Mouse (Mus musculus): ENCODE measurements at regions not wholly inside any gene's neighbourhood (a gene's known extent, or its start where the extent isn't known, plus 50 kb on each side); places are given as distances from the start of the nearest gene placed in this dataset.
A peak's percentile ranks its signal among the peaks of the same experiment; 100 is the strongest.

DNA sequence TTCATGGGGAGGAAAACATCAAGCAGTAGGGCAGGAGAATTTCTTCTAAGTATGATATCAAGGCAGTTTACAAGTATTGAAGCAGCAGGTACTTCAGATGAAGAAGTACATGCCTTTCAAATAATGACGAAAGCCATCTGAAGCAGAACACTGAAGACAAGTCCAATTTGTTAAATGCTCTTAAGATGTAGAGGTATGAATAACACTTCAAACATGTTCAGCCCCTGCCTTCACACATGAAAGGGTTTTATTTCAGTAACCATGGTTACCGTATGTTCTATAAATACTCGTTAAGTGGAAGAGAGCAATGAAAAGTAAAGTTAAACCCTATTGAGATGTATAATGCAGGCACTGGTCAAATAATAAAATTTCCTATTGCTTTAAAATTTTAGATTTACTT lies 101.8 kb downstream of the Mospd2 start:
- no peaks in the 10 kb centered on the region for H3K36me3 ChIP-seq

DNA sequence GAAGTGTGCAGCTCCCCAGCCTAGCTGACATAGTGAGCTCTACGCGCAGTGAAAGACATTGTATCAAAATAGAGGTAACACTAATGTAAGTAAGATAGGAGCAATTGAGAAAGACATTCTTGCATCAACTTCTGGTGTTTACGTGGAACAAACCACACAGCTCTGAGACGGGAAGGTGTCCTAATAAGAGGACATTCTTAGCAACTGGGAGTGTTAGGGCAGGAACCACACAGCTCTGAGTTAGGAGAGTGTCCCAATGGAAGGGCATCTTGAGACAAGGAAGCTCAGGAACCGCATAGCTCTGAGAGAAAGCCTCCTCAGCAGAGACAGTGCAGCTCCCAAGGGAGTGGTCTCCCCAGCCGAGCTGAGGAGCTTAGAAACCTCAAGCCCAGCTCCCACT lies 139.8 kb downstream of the Mospd2 start:
- 85% methylated on average over 6 of the region's 6 CpGs for WGBS
- H3K27ac ChIP-seq (replicated peaks), result no peak overlapping the region
- no peak for ATAC-seq (ENCODE audit: low FRiP score)
- no peak overlapping the region for H3K4me3 ChIP-seq (replicated peaks)
- H3K4me2 ChIP-seq, result no peak overlapping the region
- H3K27me3 ChIP-seq (replicated peaks), result no peaks in the 10 kb centered on the region
- no peaks in the 10 kb centered on the region for H3K9me3 ChIP-seq (replicated peaks)
- H3K36me3 ChIP-seq, result no peaks in the 10 kb centered on the region
- H3K9ac ChIP-seq (replicated peaks), result no peak overlapping the region
- H3K4me1 ChIP-seq, result no peaks in the 10 kb centered on the region

More for the DNA sequence above, 101.8 kb downstream of the Mospd2 start:
- Histone ChIP-seq H3K4me1 (no peaks in the 10 kb centered on the region), H3K4me2 (no peak overlapping the region), H3K27me3 (replicated peaks) (peaks cover 7% of the 10 kb centered on the region; the same call in 1 of the 2 replicates), H3K9me3 (replicated peaks) (no peaks in the 10 kb centered on the region), H3K9ac (replicated peaks) (no peak overlapping the region), H3K27ac (replicated peaks) (no peak overlapping the region), H3K4me3 (replicated peaks) (no peak overlapping the region)
- WGBS, result 65% methylated on average over 3 of the region's 3 CpGs
- ATAC-seq (ENCODE audit: low FRiP score), result 0 out of 2 replicates have a peak, but pooled peaks have one; percentile 47

- Histone ChIP-seq H3K4me3 (replicated peaks) (no peak overlapping the region), H3K27ac (replicated peaks) (no peak overlapping the region), H3K9ac (replicated peaks) (no peak overlapping the region), H3K4me1 (no peaks in the 10 kb centered on the region), H3K36me3 (no peaks in the 10 kb centered on the region), H3K9me3 (replicated peaks) (no peaks in the 10 kb centered on the region), H3K4me2 (no peak overlapping the region), H3K27me3 (replicated peaks) (no peaks in the 10 kb centered on the region)
- no peak for ATAC-seq (ENCODE audit: low FRiP score)
Measured at GRCm38 (mm10) chrX:164820906-164821305, 159.3 kb downstream of the Mospd2 start.

DNA sequence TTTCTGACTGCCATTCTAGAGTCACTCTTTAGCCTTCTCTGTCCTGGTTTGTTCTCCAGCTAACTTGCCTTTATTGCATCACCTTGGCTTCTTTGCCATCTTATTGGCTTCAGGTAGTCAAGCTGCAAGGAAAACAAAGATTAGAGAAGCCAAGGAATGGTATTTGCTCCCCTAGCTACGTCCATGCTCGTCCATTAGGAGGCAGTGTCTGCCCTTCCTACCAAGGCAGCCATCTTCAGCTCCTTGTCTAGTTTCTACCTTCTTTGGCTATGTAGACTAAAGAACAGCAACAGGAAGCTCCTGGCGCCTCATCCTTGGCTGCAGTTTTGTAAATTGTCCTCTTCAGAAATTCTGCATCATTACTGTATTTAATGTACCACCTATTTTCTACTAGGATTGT lies 192.9 kb downstream of the Mospd2 start:
- Histone ChIP-seq H3K9me3 (replicated peaks) (no peaks in the 10 kb centered on the region), H3K36me3 (no peaks in the 10 kb centered on the region), H3K4me1 (no peaks in the 10 kb centered on the region), H3K4me3 (replicated peaks) (no peak overlapping the region), H3K4me2 (no peak overlapping the region), H3K27me3 (replicated peaks) (no peaks in the 10 kb centered on the region), H3K9ac (replicated peaks) (no peak overlapping the region), H3K27ac (replicated peaks) (no peak overlapping the region)
- WGBS, result 58% methylated on average over 3 of the region's 3 CpGs
- no peak for ATAC-seq (ENCODE audit: low FRiP score)

- Histone ChIP-seq H3K27ac (replicated peaks) (no peak overlapping the region), H3K4me3 (replicated peaks) (no peak overlapping the region), H3K27me3 (replicated peaks) (no peaks in the 10 kb centered on the region), H3K36me3 (no peaks in the 10 kb centered on the region), H3K4me2 (no peak overlapping the region), H3K4me1 (no peaks in the 10 kb centered on the region), H3K9ac (replicated peaks) (no peak overlapping the region), H3K9me3 (replicated peaks) (no peaks in the 10 kb centered on the region)
- WGBS, result 74% methylated on average over 4 of the region's 4 CpGs
- ATAC-seq (ENCODE audit: low FRiP score), result no peak
Measured at GRCm38 (mm10) chrX:164764919-164765318, 215.3 kb downstream of the Mospd2 start.

GRCm38 (mm10) chrX:164763764-164764445 lies 216.3 kb downstream of the Mospd2 start:
- no peak overlapping the region for H3K4me3 ChIP-seq (replicated peaks)
- no peaks in the 10 kb centered on the region for H3K9me3 ChIP-seq (replicated peaks)
- no peak overlapping the region for H3K4me2 ChIP-seq
- H3K36me3 ChIP-seq, result no peaks in the 10 kb centered on the region
- no peak overlapping the region for H3K9ac ChIP-seq (replicated peaks)
- H3K27ac ChIP-seq (replicated peaks), result no peak overlapping the region
- H3K4me1 ChIP-seq, result no peaks in the 10 kb centered on the region
- peak; percentile 75 for ATAC-seq (ENCODE audit: low FRiP score)
- no peaks in the 10 kb centered on the region for H3K27me3 ChIP-seq (replicated peaks)
- 52% methylated on average over 2 of the region's 2 CpGs for WGBS

DNA sequence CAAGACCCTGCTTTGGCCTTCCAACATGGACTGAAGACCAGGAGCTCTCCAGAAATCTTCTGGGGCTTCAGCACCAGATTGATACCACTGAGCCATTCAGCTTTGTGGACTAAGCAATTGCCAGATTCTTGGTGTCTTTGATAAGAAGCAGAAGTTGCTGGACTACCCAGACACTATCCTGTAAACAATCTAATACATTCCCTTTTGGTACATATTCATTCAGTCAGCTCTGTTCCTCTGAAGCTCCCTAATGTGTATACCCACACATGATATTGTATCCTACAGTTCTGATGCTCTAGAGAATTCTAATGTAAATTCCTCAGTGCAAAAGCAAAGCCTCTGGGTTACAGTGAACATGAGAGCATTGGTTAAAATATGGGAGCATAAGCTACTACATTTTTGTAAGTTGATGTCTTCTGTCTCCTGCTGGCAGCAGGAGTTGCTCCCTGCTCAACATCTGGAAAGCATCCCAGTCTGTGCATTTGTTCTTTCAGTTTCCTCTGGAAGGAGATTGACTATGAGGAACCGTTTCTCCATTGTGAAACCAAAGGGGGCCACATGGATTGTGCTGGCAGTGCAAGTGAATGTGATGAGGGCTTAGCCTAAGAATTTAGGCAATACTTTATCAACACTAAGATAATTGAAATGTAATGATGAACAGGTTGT lies 234.5 kb downstream of the Mospd2 start:
- 59% methylated on average over 1 of the region's 1 CpGs for WGBS
- ATAC-seq (ENCODE audit: low FRiP score), result no peak
- no peaks in the 10 kb centered on the region for H3K27me3 ChIP-seq (replicated peaks)
- no peaks in the 10 kb centered on the region for H3K4me1 ChIP-seq
- no peak overlapping the region for H3K4me2 ChIP-seq
- H3K27ac ChIP-seq (replicated peaks), result no peak overlapping the region
- no peaks in the 10 kb centered on the region for H3K36me3 ChIP-seq
- no peak overlapping the region for H3K9ac ChIP-seq (replicated peaks)
- H3K9me3 ChIP-seq (replicated peaks), result no peaks in the 10 kb centered on the region
- H3K4me3 ChIP-seq (replicated peaks), result no peak overlapping the region

All from neural tube, embryonic 15.5 days (tissue).